Mouse (Mus musculus) forebrain, embryonic 16.5 days (tissue): ENCODE measurements around the gene Tmem213. TPM values are rescaled to one million over a fixed set of nuclear protein-coding genes. Genes with fewer than 3 reads are reported as not detected.

Experiments
- ATAC-seq: fragments of 200-750 bp; cut with Nextera tagmentation; 2 replicates; pipeline ENCODE4 v1.8.0; 2017; ENCODE audit warnings: mild to moderate bottlenecking, moderate library complexity
- H3K27ac ChIP-seq: fragments of 300-500 bp; sonication (generic); 2 replicates; pipeline ENCODE4 v1.5.1; 2014; ENCODE audit warnings: low read length, control low read depth
- H3K27me3 ChIP-seq: fragments of 300-500 bp; sonication (generic); replicated peaks from 2 replicates; pipeline ENCODE4 v1.6.1; 2014; ENCODE audit warnings: low read length; ENCODE audit not compliant: control insufficient read depth, insufficient read depth
- H3K36me3 ChIP-seq: fragments of 300-500 bp; sonication (generic); 2 replicates; pipeline ENCODE4 v1.6.1; 2014; ENCODE audit not compliant: control insufficient read depth, insufficient read depth
- H3K4me1 ChIP-seq: fragments of 300-500 bp; sonication (generic); replicated peaks from 2 replicates; pipeline ENCODE4 v1.6.1; 2014; ENCODE audit warnings: low read length; ENCODE audit not compliant: control insufficient read depth, insufficient read depth
- H3K4me2 ChIP-seq: fragments of 300-500 bp; sonication (generic); 2 replicates; pipeline ENCODE4 v1.6.1; 2014; ENCODE audit warnings: mild to moderate bottlenecking, low read length, control low read depth
- H3K4me3 ChIP-seq: fragments of 300-500 bp; sonication (generic); replicated peaks from 2 replicates; pipeline ENCODE4 v1.5.1; 2014; ENCODE audit warnings: mild to moderate bottlenecking, low read length, control low read depth
- H3K9ac ChIP-seq: fragments of 300-500 bp; sonication (generic); replicated peaks from 2 replicates; pipeline ENCODE4 v1.6.1; 2014; ENCODE audit warnings: low read depth, low read length, control low read depth
- H3K9me3 ChIP-seq: fragments of 300-500 bp; sonication (generic); 2 replicates; pipeline ENCODE4 v1.6.1; 2016; ENCODE audit warnings: low read length; ENCODE audit not compliant: control insufficient read depth
- WGBS: fragments of 180-500 bp; shearing (Covaris S2); extraction: QIAGEN DNeasy Blood & Tissue Kit; methylation state at CpG from one replicate; pipeline ENCODE4 v1.1.7; 2014; 5-methylcytosine and 5-hydroxymethylcytosine counted together
- polyA plus RNA-seq: library from polyadenylated mRNA; unstranded; fragments of >200 nt; fragmentation: Nextera tagmentation; extraction: Ambion mirVana; gene quantifications from 2 replicates; pipeline ENCODE4 v1.2.1, GENCODE M21; 2015

The Tmem213 gene
- not detected in 2 replicates for polyA plus RNA-seq

GRCm38 (mm10) chr6:38109160-38109795, at the start of gene Tmem213:
Gene Tmem213, plus strand, starts transcription at chr6:38109255.
- Histone ChIP-seq H3K4me2 (no peak within 1 kb of the TSS), H3K4me3 (no peak within 1 kb of the TSS), H3K27ac (no peak within 1 kb of the TSS), H3K4me1 (no peaks in the 10 kb centered on the region), H3K36me3 (no peaks in the 10 kb centered on the region), H3K9ac (no peak within 1 kb of the TSS), H3K27me3 (no peaks in the 10 kb centered on the region), H3K9me3 (no peaks in the 10 kb centered on the region)
- ATAC-seq: no peak
- WGBS: 24% methylated on average over 9 of the region's 9 CpGs

- H3K4me2 ChIP-seq: no peak overlapping the region
- no peak for ATAC-seq
- no peak overlapping the region for H3K27ac ChIP-seq
- 67% methylated on average over 2 of the region's 2 CpGs for WGBS
- H3K9me3 ChIP-seq: no peaks in the 10 kb centered on the region
- H3K4me3 ChIP-seq: no peak overlapping the region
- peaks cover 7% of the 10 kb centered on the region for H3K4me1 ChIP-seq
- no peaks in the 10 kb centered on the region for H3K27me3 ChIP-seq
- H3K9ac ChIP-seq: no peak overlapping the region
- no peaks in the 10 kb centered on the region for H3K36me3 ChIP-seq
Observed at GRCm38 (mm10) chr6:38064621-38065020, 44.4 kb upstream of the Tmem213 start.

GRCm38 (mm10) chr6:38065122-38065500, 43.9 kb upstream of the Tmem213 start:
- Histone ChIP-seq H3K36me3 (no peaks in the 10 kb centered on the region), H3K27me3 (no peaks in the 10 kb centered on the region), H3K9me3 (no peaks in the 10 kb centered on the region), H3K4me3 (no peak overlapping the region), H3K9ac (no peak overlapping the region), H3K4me2 (no peak overlapping the region), H3K27ac (no peak overlapping the region), H3K4me1 (peaks cover 7% of the 10 kb centered on the region)
- 58% methylated on average over 3 of the region's 3 CpGs for WGBS
- peak; percentile 73 for ATAC-seq

GRCm38 (mm10) chr6:38065501-38066122, 43.4 kb upstream of the Tmem213 start:
- 60% methylated on average over 11 of the region's 11 CpGs for WGBS
- peak; percentile 75 for ATAC-seq

GRCm38 (mm10) chr6:38066215-38066614, 42.8 kb upstream of the Tmem213 start:
- Histone ChIP-seq H3K27me3 (no peaks in the 10 kb centered on the region), H3K4me3 (no peak overlapping the region), H3K27ac (no peak overlapping the region), H3K36me3 (no peaks in the 10 kb centered on the region), H3K4me2 (no peak overlapping the region), H3K4me1 (peaks cover 7% of the 10 kb centered on the region), H3K9me3 (no peaks in the 10 kb centered on the region), H3K9ac (no peak overlapping the region)
- ATAC-seq: peak; percentile 90
- WGBS: 3% methylated on average over 5 of the region's 5 CpGs

More at GRCm38 (mm10) chr6:38065501-38066122, 43.4 kb upstream of the Tmem213 start:
- H3K9me3 ChIP-seq: no peaks in the 10 kb centered on the region
- no peak overlapping the region for H3K4me2 ChIP-seq
- no peaks in the 10 kb centered on the region for H3K36me3 ChIP-seq
- no peaks in the 10 kb centered on the region for H3K27me3 ChIP-seq
- peaks cover 7% of the 10 kb centered on the region for H3K4me1 ChIP-seq
- no peak overlapping the region for H3K27ac ChIP-seq
- H3K4me3 ChIP-seq: no peak overlapping the region
- no peak overlapping the region for H3K9ac ChIP-seq

- no peaks in the 10 kb centered on the region for H3K4me1 ChIP-seq
- H3K27me3 ChIP-seq: no peaks in the 10 kb centered on the region
- no peaks in the 10 kb centered on the region for H3K36me3 ChIP-seq
- H3K4me3 ChIP-seq: no peak overlapping the region
- no peak for ATAC-seq
- no peak overlapping the region for H3K27ac ChIP-seq
- H3K4me2 ChIP-seq: no peak overlapping the region
- WGBS: 94% methylated on average over 4 of the region's 4 CpGs
- H3K9ac ChIP-seq: no peak overlapping the region
- no peaks in the 10 kb centered on the region for H3K9me3 ChIP-seq
Observed at GRCm38 (mm10) chr6:38071256-38071655, 37.8 kb upstream of the Tmem213 start.

GRCm38 (mm10) chr6:38072137-38072796, 36.8 kb upstream of the Tmem213 start:
- H3K27me3 ChIP-seq: no peaks in the 10 kb centered on the region
- no peaks in the 10 kb centered on the region for H3K36me3 ChIP-seq
- ATAC-seq: no peak
- 81% methylated on average over 5 of the region's 5 CpGs for WGBS
- H3K4me3 ChIP-seq: no peak overlapping the region
- H3K4me1 ChIP-seq: no peaks in the 10 kb centered on the region
- no peak overlapping the region for H3K27ac ChIP-seq
- H3K4me2 ChIP-seq: no peak overlapping the region
- no peaks in the 10 kb centered on the region for H3K9me3 ChIP-seq
- no peak overlapping the region for H3K9ac ChIP-seq

- Histone ChIP-seq H3K4me3 (no peak overlapping the region), H3K4me2 (no peak overlapping the region), H3K9me3 (no peaks in the 10 kb centered on the region), H3K27ac (no peak overlapping the region), H3K9ac (no peak overlapping the region), H3K36me3 (no peaks in the 10 kb centered on the region), H3K27me3 (no peaks in the 10 kb centered on the region), H3K4me1 (no peaks in the 10 kb centered on the region)
- WGBS: 83% methylated on average over 3 of the region's 3 CpGs
- no peak for ATAC-seq
Observed at GRCm38 (mm10) chr6:38073592-38073991, 35.5 kb upstream of the Tmem213 start.

- Histone ChIP-seq H3K9me3 (no peaks in the 10 kb centered on the region), H3K9ac (no peak overlapping the region), H3K4me2 (no peak overlapping the region), H3K27me3 (no peaks in the 10 kb centered on the region), H3K4me3 (no peak overlapping the region), H3K36me3 (no peaks in the 10 kb centered on the region), H3K27ac (no peak overlapping the region), H3K4me1 (no peaks in the 10 kb centered on the region)
- 70% methylated on average over 4 of the region's 4 CpGs for WGBS
- ATAC-seq: no peak
Observed at GRCm38 (mm10) chr6:38080364-38080763, 28.7 kb upstream of the Tmem213 start.
